Mouse (Mus musculus): ENCODE results near the gene Klf13.
A peak's percentile ranks its signal among the peaks of the same experiment; 100 is the strongest.

Gene Klf13

DNA sequence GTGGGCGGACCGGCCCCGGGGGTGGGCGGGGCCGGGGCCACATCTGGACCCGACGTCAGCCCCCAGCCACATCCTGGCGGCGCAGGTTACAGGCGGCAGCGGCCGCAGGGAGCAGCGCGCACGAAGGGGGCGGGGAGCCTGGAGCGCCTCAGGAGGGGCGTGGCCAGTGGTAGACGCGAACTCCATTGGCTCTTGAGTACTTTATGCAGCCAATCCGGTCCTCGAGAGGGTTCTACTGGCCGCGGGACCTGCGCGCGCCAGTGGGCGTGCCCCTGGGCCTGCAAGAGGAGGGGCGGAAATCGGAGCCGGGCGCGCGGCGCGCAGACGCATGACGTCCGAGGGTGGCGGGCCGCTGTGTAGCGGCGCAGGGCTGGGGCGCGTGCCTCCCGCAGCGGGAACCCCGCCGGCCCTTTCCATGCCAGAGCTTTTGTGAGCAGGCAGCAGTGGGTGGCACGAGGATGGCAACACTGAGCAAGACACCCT, at the start of gene Klf13:
Gene Klf13, minus strand, starts transcription at position 2 of the 483 bp plus-strand sequence.
- DNase-seq (ENCODE audit: low read depth) = peak; percentile 100

DNA sequence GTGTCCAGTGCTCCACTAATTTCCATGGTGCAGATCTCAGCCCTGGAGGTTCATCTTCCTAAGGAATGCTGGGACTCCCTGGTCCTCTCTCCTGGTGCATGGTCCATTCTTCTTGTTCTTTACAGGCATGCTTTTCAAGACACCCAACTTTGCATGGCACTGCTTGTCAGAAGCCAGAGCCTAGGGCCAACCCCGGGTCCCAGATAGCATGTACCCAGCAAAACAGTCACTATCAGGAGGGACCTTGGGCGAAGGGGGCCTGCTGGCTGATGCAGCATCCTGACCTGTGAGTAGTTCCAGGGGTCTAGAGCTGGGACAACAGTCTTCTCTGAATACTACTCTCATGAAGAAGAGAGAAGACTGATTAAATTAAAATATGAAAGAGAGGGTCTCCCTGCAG, 49.7 kb upstream of the Klf13 start:
- DNase-seq (ENCODE audit: low read depth) = no peak

DNA sequence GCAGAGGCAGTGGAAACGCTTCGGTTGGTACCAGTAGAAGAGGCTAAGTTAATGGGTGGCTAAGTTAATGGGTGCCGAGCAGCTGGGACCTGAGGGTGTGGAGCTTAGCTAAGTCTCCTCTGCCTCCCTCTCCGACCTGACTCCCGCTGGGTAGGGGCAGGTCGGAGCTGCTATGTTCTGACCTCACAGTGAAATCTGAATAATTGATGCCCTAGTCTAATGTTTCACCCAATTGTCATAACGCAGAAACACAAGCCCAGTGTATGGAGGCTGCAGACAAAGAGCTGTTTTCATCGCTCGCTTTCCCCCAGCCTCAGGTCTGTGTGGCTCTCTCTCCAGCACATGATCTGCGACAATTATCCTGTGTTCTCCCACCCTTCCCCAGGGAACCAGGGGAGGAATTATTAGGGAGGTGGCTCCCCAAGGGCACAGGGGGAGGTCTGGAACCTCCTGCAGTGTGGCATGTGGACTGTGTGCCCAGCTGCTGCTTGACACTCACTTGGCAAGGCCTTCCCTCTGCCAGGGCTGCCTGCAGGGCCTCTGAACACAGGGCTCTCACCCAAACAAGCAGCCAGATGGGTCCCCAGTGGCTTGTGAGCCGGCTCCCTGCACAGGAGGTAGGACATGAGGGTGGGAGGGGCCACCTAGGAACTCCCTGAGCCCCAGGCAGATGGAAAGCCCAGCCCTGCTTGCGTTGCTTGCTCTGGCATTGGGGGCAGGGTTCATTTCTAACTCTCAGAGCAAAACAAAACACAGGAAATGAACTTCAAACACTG, 47.9 kb upstream of the Klf13 start:
- peak; percentile 79 for DNase-seq (ENCODE audit: low read depth)

DNA sequence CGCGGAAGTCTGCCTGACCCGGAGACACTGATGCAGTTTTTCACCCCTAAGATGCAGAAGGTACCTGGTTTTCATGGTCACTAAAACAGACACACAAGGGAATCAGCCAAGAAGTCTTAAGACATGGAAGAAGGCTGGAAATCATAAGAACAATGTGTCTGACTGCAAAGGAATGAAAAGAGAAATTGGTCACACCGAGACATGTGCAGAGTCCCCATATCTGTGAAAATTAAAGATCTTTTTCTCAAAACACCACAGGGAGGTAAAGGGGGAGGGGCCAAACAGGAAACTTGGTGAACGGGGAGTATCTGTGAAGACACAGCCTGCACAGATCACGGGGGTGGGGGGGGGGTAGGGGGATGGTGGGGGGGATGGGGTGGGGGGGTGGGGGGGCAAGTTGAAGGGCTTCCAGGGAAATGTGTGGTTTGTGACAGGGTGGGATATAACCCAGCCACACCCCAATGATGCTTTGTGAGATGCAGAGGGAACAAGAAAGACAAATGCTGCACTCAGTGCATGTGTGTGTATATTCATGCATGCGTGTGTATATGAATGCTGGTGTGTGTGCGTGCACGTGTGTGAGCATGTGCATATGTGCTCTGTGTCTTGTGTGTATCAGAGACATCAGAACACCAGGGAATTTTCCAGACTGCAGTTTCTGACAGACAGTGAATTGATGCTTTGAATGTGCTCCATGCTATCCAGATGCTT, 47.1 kb upstream of the Klf13 start:
- DNase-seq (ENCODE audit: low read depth) = peak; percentile 72

DNA sequence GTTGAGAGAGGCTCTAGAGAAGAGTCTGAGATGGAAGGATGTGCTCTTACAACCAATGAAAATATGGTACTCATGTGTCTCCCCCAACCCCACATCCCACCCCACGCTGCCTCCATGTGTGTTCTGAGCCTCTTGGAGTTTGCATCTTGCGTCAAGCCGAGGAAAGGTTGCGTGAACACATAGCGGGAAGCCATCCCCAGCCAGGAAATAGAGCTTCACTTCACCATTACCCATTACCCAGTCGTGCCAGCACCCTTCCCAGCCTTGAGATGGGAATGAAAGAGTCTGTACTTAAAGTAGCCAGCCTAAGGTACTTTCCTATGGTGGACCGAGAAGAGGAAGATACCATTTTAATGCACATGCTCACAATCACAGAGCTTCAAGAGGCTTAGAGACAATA, 46.6 kb upstream of the Klf13 start:
- DNase-seq (ENCODE audit: low read depth) = no peak

DNA sequence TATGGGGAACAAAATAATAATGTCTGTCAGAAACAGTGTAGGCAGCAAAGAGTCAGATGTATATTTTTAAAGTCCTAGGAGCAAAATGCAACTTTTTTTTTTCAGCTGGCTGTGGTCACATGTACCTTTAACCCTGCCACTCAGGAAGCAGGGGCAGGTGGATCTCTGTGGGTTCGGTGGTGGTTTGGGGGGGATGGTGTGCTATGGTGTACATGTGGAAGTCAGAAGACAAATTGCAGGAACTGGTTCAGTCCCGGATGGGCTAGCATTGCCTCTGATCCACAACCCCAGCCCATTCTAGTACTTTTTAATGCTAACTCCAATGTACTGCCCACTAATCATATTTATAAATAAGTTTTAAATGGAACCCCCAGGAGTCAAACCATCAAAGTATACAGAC, 45.6 kb upstream of the Klf13 start:
- DNase-seq (ENCODE audit: low read depth) = peak; percentile 72

DNA sequence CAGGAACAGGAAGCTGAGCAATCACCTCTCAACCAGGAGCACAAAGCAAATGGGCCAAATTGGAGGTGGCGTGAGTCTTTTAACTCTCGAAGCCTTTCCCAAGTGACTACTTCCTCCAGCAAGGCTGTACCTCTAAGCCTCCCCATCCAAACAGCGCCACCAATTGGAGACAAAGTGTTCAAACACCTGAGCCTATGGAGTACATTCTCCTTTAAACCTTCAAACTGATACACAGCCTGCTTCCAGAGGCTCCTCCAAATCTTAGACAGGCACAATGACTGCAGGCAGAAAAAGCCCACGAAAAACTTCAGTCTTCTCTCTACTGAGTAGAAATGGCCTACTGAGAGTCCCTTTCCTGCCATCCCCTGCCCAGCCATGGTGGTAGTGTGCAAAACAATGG, 38.9 kb upstream of the Klf13 start:
- DNase-seq (ENCODE audit: low read depth) = no peak

DNA sequence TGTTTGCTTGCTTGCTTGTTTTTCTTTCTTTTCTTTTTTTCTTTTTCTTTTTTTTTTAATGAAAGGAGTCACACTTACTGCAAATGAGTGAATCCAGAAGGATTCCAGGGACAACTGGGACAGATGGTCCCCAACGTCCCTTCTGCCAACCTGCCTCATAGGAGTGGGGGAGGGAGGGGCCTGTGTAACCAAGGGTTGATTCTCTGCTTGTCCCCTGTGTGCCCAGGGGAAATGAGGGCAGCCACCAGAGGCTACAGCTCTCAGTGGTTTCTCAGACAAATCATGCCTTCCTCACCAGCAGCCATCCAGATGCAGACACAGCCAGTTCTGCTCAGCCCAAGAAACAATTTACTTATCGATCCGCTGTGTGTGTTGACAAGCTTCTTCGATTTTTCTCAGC, 32.3 kb upstream of the Klf13 start:
- no peak for DNase-seq (ENCODE audit: low read depth)

DNA sequence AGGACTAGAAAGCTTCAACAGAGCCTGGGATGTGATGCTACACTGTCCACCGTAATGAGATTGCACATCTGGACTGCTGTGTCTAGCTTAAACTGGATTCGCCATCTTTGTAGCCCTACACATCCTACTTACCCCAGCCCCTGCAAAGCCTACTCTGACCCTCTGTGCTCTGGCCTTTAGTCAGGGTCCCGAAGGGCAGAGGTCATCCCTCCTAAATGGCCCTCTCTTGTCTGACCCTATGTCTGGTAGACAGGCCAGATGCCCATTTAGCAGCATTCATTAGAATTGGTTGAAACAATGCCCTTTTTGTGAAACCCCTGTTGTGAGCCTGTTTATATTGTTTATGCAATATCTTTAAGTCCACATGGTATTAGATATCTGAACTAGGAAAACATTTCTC, 31.2 kb upstream of the Klf13 start:
- no peak for DNase-seq (ENCODE audit: low read depth)

DNA sequence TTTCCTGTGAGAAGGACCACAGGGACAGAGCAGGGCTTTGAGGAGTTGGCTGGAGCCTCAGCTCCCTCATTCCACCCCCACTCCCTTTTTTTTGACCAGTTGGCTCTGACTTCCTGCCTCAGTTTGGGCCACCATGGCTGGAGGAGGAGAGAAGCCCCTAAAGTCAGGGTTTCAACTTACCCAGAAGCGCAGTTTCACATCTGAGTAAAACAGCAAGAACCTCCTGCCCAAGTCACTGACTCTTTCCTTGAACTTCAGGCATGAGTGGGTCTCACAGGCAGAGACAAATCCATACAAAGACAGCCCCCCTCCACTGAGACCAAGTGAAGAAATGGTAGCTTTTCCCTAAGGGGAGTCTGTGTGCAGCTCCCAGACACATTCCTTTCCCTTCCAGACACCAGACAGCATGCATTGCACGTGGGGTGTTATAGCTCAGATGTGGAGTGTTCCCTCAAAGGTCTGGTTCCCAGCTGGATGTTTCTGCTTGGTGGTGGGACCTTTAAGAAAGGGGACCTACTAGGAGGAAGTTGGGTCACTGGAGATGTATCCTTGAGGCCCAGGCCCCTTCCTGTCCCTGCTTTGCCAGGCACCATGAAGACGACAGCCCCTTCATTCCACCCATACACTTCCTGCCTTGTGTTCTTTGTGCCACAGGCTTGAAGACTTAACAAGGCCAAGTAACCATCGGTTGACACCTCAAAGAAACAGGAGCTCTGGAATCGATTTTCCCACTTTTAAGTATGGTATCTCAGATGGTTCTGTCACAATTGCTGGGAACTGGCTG, 27.1 kb upstream of the Klf13 start:
- DNase-seq (ENCODE audit: low read depth) = peak; percentile 56

DNA sequence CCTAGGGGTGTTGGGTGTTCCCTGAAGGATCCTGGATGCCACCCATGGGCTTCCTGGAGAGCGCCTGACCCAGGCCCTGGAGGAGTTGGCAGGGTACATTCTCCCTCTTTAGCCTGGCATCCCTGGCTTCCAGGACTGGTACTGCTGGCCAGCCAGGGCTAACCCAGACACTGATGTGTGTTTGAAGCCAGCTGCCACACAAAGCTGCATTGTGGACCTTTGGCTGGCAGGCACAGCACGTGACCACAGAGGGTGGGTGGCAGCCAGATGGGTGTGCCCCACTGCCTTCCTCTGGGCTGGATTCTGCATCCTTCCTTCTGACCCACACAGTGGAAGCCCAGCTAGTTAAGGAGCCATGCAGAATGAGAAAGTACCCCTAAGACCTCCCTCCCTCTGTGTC, 26.4 kb upstream of the Klf13 start:
- DNase-seq (ENCODE audit: low read depth) = no peak

DNA sequence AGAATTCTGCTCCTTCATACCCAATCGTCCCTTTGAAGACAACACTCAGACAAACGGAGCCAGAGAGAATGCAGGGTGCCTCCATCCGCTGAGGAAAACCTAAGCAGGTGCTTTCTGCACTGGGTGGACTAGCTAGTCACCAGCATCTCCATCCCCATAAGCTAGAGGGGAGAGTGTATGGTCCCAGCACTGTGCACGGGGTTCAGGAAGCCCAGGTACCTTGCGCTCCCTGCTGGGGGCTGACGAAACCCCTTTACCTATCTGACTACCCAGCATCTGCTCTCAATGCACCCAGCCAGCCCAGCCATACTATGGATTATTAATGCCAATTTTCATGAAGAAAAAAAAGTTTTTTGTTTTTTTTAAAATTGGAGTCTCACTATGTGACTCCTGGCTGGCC, 25.4 kb upstream of the Klf13 start:
- no peak for DNase-seq (ENCODE audit: low read depth)

DNA sequence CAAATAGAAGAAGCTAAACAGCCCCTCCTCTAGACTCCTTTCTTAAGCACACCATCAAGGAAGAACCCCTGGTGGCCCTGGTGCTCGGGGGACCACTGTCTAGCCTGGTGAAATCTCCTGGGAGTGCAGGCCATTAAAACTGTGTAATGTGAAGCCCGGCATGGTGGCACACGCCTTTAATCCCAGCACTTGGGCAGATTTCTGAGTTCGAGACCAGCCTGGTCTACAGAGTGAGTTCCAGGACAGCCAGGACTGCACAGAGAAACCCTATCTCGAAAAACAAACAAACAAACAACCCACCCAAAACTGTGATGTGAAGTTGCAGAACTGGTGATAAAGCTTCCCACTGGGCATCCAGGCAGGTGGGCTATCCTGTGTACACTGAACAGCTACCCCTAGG, 24.9 kb upstream of the Klf13 start:
- no peak for DNase-seq (ENCODE audit: low read depth)

DNA sequence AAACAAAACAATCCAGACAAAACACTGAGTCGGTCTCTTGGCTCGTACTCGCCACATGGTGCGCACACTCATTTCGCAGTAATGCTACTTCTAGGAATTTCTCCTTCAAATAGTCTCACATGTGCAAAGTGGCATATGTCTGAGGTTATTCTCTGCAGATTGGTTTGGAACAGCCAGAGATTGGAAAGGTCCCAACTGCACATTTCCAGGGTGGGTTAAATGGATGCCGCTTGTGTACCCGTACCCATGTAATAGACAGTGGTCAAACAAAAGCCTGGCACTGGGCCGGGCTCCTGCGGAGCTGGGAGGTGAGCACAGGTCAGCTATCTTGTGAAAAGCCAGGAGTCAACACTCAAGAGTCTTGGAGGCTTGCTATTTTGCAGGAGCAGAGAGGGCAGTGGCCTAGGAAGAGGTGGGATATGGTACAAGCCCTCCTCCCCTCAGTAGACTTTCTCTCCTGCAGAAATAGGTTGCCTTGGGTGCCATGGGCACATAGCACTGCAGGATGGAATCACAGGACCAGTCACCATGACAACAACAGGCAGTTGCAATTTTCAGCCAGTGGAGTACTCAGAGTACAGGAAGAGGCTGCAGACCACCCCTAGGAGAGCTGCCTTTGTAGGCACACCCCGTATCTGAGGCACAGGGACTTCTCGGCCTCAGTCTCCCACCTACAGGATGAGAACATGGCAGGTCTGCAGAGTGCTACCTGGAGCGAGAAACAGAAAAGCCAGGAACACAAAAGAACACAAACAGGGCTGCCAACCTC, 19.3 kb upstream of the Klf13 start:
- DNase-seq (ENCODE audit: low read depth) = no peak

DNA sequence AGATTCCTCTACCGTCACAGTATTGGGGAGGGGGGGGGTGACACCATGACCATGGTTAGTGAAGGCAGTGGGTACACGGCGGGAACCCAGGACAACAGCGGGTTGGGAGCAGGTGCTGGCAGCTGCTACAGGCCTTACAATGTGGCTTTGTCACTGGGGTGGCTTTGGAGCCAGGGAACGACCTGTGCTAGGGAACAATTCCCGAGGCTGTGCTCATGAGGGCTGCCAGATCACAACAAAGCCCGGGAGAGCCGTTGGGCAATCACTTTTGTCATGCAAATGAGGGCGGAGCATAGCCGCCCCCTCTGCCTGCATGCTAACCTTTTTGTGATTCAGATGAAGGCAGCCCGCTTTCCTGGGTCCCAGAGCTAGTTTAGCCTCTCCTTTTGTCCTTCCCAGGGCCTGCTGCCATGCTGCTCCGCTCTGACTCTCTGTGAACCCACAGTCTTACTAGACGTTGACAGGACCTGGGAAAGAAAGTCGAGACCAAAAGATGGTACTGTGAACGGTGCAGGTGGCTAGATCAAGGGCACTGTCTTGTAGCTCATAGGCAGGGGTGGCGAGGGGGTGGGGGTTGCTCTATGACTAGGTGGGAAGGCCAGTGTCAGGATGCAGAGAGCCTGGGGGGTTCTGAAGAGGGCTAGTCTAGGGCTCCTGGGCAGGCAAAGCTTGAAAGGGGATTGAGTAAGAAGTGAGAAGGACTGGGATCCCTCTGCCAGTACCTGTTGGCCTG, 18.4 kb upstream of the Klf13 start:
- no peak for DNase-seq (ENCODE audit: low read depth)

DNA sequence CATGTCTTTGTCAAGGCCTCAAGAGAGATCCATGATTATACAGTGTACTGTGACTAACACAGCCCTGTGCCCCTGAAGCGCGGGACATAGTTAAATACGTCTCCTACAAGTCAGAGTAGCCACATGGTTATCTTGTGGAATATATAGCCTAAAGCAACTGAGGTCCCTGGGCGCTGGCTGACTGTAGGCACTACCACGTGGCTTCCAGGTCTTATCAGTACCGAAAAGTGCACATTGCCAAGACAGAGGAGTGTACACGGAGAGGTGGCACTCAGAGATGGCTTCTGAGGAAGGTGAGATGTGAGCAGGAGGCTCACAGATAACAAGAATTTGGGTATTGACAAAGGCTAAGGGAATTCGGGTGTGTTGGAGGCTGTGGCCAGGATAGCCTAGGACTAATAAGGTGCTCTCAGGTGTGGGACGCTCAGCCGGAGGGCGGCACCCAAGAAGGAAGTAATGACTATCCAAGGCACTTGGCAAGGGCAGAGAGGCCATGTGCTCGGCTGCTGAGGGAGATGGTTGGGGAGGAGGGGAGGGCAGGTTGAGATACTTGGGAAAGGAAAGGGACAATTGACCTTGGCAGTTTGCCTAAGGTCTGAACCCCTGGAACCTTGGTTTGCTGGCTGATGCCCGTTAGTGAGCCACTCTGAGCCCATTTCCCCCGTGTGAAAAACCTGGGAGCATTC, 17.6 kb upstream of the Klf13 start:
- no peak for DNase-seq (ENCODE audit: low read depth)

DNA sequence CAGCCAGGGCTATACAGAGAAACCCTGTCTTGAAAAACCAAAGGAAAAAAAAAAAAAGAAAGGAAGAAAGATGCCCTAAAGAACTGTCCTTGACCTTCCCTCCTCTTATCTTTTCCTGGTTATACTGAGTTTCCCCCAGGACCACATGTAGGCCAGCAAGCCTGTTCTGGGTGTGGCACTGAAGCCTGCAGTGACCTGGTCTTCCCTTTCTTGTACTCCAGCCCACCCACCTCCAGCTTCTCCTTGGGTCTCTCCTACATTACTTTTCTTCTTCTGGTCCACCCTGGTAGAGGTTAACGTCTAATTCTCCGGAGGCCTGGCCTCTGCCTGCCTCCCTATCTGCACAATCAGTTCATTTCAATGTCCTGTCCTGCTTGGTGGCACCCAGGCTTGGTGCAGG, 16.7 kb upstream of the Klf13 start:
- no peak for DNase-seq (ENCODE audit: low read depth)

DNA sequence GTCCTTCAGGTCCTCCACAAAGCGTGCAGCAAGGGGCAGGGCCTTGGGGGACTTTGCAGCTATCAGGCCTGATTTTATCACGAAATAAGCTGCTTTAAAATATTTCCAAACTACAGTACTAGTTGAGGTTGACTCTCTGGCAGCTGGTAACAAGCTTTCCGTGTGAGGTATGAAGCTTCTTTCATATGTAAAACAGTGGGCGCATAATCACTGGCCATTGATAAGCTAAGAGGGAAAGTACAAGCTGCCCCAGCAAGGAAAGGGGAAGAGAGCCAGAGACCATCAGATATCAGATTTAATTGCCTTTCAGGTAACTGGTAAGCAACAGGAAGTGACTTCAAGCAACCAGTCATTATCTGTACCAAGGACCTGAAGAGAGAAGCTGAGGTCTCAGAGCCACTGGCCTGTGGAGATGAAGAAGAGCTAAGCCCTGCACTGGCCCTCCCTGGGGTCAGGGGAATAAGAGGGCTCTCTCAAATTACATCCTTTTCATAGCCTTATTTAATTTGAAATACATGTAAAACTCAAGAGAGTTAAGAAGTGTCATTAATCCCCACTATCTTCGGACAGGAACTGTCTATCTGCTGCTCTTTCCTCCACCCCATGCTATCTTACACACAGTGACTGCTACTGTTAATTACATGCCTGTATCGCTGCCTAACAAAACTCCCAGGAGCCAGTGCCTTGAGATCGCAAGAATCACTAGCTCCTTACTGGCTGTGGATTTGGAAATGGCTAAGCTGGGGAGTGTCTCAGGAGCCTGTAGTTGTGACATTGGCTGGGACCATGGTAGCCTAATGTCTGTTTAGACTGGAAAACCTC, 13.6 kb upstream of the Klf13 start:
- DNase-seq (ENCODE audit: low read depth) = no peak

DNA sequence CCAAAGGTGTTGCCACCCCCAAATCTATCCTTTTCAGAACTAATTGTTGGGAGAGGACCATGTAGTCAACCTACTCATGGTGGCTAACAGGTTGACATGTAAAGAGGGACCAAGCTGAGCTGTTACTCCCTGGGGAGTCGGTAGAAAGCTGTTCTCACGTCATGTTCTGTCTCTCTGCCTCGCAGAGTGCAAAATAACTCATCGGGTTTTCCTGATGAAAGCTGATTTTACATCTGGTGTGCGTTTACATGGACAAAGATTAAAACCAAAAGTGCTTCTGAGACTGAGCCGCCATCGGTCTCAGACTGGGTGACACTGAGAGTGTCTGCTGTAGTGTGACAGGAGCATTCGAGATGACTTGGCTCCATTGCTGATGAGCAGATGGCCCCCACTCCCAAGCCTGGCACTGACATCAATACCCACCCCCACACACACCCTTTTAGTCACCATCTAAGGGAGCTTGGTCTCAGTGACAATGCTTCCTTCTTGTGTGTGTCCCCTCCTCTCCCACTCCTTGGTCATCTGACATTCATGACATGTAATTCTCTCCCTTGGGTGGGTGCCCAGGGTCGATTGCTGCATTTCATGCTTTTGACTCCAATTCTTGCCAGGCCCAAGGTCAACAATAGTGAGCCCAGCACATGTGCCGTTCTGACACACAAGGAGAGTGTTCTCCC, 12.4 kb upstream of the Klf13 start:
- DNase-seq (ENCODE audit: low read depth) = no peak
